Mouse (Mus musculus): ENCODE results near the gene Me1. TPM values are rescaled to one million over a fixed set of nuclear protein-coding genes. Genes with fewer than 3 reads are reported as not detected.

Me1 gene
- polyA plus RNA-seq (2012; rRNA removed): 55.7 and 56.3 TPM in 2 replicates

DNA sequence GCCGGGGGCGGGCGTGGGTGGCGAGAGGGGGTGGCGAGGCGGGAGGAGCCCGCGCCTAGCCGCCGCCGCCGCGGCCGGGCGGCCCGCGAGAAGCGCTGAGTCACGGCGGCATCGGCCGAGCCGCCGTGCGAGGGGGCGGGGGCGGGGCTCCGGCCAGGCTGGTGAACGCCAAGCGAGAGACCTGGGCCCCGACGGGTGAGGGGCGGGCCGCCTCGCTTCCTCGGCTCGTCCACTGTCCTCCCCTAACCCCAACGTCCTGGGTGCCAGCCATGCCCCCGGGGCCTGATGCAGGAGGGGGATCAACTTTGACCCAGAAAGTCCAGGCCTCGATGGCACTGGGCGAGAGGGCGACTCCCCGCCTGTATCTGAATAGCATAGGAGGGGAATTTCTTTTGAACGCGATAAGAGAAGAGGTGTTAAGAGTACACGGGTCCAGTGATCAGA, at the start of gene Me1:
Me1 (minus strand) TSS at position 136 of the 444 bp plus-strand sequence.
- peak; percentile 28 to 42 for DNase-seq
- TF ChIP-seq POLR2A (IDR thresholded peaks at IDR 0.05; ENCODE audit: borderline replicate concordance, insufficient read depth, low read length) (no peak), CTCF (IDR thresholded peaks at IDR 0.05; ENCODE audit: borderline replicate concordance, insufficient read depth, low read depth, low read length) (no peak)
- no peak within 1 kb of the TSS for H3K27ac ChIP-seq (ENCODE audit: insufficient read depth, low read length)
- peak within 1 kb of the TSS; percentile 58 for H3K4me3 ChIP-seq (replicated peaks; ENCODE audit: insufficient read depth, low read depth, low read length)
- H3K4me1 ChIP-seq (ENCODE audit: control insufficient read depth, insufficient read depth, low read length): no peaks in the 10 kb centered on the region
- whole genome bisulfite sequencing: 3% methylated on average over 37 of the region's 46 CpGs
- H3K27me3 ChIP-seq (ENCODE audit: control insufficient read depth, insufficient read depth, low read length): no peaks in the 10 kb centered on the region; the same call in 1 of the 2 replicates

- WGBS: 54% methylated on average over 5 of the region's 5 CpGs
- Histone ChIP-seq H3K4me1 (ENCODE audit: control insufficient read depth, insufficient read depth, low read length) (peaks cover 7% of the 10 kb centered on the region), H3K4me3 (replicated peaks; ENCODE audit: insufficient read depth, low read depth, low read length) (no peak overlapping the region), H3K27ac (ENCODE audit: insufficient read depth, low read length) (no peak overlapping the region), H3K27me3 (ENCODE audit: control insufficient read depth, insufficient read depth, low read length) (no peaks in the 10 kb centered on the region)
- DNase-seq: no peak
- TF ChIP-seq POLR2A (IDR thresholded peaks at IDR 0.05; ENCODE audit: borderline replicate concordance, insufficient read depth, low read length): no peak
- TF ChIP-seq CTCF (IDR thresholded peaks at IDR 0.05; ENCODE audit: borderline replicate concordance, insufficient read depth, low read depth, low read length): no peak
These were observed 48.3 kb upstream of the Me1 start for GRCm38 (mm10) chr9:86744041-86744440.

- no peak for DNase-seq
- H3K4me3 ChIP-seq (replicated peaks; ENCODE audit: insufficient read depth, low read depth, low read length): no peak within 1 kb of the TSS
- no peak for TF ChIP-seq POLR2A (IDR thresholded peaks at IDR 0.05; ENCODE audit: borderline replicate concordance, insufficient read depth, low read length)
- no peaks in the 10 kb centered on the region for H3K27me3 ChIP-seq (ENCODE audit: control insufficient read depth, insufficient read depth, low read length)
- peaks cover 7% of the 10 kb centered on the region for H3K4me1 ChIP-seq (ENCODE audit: control insufficient read depth, insufficient read depth, low read length)
- no peak within 1 kb of the TSS for H3K27ac ChIP-seq (ENCODE audit: insufficient read depth, low read length)
- 2% methylated on average over 19 of the region's 19 CpGs for WGBS
These were observed 47.5 kb upstream of the Me1 start, which contains the start of gene Prss35 for GRCm38 (mm10) chr9:86742959-86743911. Gene Prss35 (plus strand): TSS chr9:86743649.

DNA sequence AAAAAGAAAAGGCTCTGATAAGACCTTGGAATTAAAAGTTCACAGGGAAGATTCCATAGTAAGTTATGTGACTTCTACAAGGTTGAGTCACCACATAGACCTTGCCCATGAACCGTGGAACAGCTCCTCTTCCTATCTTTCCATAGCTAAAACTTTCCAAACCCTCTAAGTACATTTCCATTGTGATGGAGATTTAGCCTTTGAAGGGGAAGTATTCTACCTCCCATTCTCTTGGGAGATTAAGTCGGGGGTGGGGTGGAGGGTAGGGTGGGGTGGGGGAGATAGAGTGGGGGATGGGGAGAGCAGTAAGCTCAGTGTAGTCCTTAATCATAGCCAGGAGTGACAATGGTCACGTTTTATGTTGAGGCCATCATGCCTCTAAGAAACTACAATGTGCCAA, 44.2 kb upstream of the Me1 start:
- no peak overlapping the region for H3K27ac ChIP-seq (ENCODE audit: insufficient read depth, low read length)

GRCm38 (mm10) chr9:86738801-86739200, 43.0 kb upstream of the Me1 start:
- no peak for DNase-seq
- WGBS: 94% methylated on average over 8 of the region's 8 CpGs
- no peaks in the 10 kb centered on the region for H3K27me3 ChIP-seq (ENCODE audit: control insufficient read depth, insufficient read depth, low read length)
- H3K4me1 ChIP-seq (ENCODE audit: control insufficient read depth, insufficient read depth, low read length): peaks cover 3% of the 10 kb centered on the region; the same call in 1 of the 2 replicates
- H3K4me3 ChIP-seq (replicated peaks; ENCODE audit: insufficient read depth, low read depth, low read length): no peak overlapping the region
- no peak overlapping the region for H3K27ac ChIP-seq (ENCODE audit: insufficient read depth, low read length)
- TF ChIP-seq POLR2A (IDR thresholded peaks at IDR 0.05; ENCODE audit: borderline replicate concordance, insufficient read depth, low read length): no peak
- no peak for TF ChIP-seq CTCF (IDR thresholded peaks at IDR 0.05; ENCODE audit: borderline replicate concordance, insufficient read depth, low read depth, low read length)

More for the DNA sequence above, 44.2 kb upstream of the Me1 start:
- TF ChIP-seq POLR2A (IDR thresholded peaks at IDR 0.05; ENCODE audit: borderline replicate concordance, insufficient read depth, low read length): no peak
- TF ChIP-seq CTCF (IDR thresholded peaks at IDR 0.05; ENCODE audit: borderline replicate concordance, insufficient read depth, low read depth, low read length): no peak
- peaks cover 3% of the 10 kb centered on the region; the same call in 1 of the 2 replicates for H3K4me1 ChIP-seq (ENCODE audit: control insufficient read depth, insufficient read depth, low read length)
- H3K4me3 ChIP-seq (replicated peaks; ENCODE audit: insufficient read depth, low read depth, low read length): no peak overlapping the region
- no peak for DNase-seq
- 36% methylated on average over 3 of the region's 3 CpGs for WGBS
- H3K27me3 ChIP-seq (ENCODE audit: control insufficient read depth, insufficient read depth, low read length): no peaks in the 10 kb centered on the region

DNA sequence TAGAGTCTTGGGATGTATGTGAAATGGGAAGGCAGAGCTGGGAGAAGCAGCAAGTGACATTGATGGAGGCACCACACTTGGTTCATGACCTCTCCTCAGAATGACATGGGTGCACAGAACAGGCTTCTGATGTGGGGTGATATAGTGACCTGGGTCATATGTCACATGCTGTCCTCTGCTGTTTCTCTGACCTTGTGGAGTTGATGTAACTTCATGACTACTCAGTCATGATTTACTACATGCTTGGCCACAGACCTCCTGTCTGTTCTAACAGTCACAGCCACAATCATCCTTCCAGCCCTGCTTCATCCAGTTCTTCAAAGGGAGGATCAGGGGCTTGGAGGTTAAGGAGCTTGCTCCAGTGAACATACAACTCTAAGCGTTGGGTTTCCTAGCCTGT, 42.3 kb upstream of the Me1 start:
- Histone ChIP-seq H3K4me3 (replicated peaks; ENCODE audit: insufficient read depth, low read depth, low read length) (no peak overlapping the region), H3K4me1 (ENCODE audit: control insufficient read depth, insufficient read depth, low read length) (no peaks in the 10 kb centered on the region), H3K27me3 (ENCODE audit: control insufficient read depth, insufficient read depth, low read length) (no peaks in the 10 kb centered on the region), H3K27ac (ENCODE audit: insufficient read depth, low read length) (no peak overlapping the region)
- WGBS: 98% methylated on average over 1 of the region's 1 CpGs
- TF ChIP-seq POLR2A (IDR thresholded peaks at IDR 0.05; ENCODE audit: borderline replicate concordance, insufficient read depth, low read length) (no peak), CTCF (IDR thresholded peaks at IDR 0.05; ENCODE audit: borderline replicate concordance, insufficient read depth, low read depth, low read length) (no peak)
- DNase-seq: no peak

DNA sequence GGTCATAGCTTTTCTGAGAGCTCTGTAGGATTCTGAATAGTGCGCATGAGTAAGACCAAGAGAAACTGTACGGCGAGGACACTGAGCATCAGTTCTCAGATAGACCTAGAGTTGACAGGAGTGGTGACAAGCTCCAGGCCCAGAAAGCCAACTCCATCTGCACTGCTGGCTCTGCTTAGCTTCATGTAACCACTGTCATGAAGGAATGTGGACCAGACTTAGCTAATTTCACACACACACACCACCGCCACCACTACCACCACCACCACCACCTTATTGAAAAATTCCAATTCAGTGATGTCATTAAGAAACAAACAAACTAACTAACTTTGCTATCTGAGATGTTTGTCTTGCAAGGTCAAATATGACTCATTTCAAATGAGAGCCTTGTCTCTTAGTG, 41.2 kb upstream of the Me1 start:
- H3K27me3 ChIP-seq (ENCODE audit: control insufficient read depth, insufficient read depth, low read length): no peaks in the 10 kb centered on the region
- no peaks in the 10 kb centered on the region for H3K4me1 ChIP-seq (ENCODE audit: control insufficient read depth, insufficient read depth, low read length)
- no peak overlapping the region for H3K4me3 ChIP-seq (replicated peaks; ENCODE audit: insufficient read depth, low read depth, low read length)
- WGBS: 95% methylated on average over 4 of the region's 4 CpGs
- H3K27ac ChIP-seq (ENCODE audit: insufficient read depth, low read length): no peak overlapping the region
- TF ChIP-seq POLR2A (IDR thresholded peaks at IDR 0.05; ENCODE audit: borderline replicate concordance, insufficient read depth, low read length) (no peak), CTCF (IDR thresholded peaks at IDR 0.05; ENCODE audit: borderline replicate concordance, insufficient read depth, low read depth, low read length) (no peak)
- no peak for DNase-seq

DNA sequence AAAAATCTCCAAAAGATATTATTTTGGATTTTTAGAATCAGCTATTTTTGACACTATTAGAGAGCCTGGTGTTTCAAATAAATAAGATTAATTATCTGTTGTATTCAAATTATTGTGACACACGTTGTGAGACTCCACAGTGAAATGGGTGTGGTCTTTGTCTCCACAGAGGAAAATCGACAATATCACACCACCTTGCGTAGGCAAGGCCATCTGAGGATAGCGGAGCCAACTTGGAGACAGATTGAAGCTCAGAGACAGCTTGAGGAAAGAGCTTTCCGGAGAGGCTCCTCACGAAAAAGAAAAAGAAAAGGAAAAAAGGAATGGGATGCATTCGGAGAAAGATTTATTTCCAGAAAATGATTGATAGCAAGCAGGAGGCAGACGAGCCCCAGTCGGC, 39.0 kb upstream of the Me1 start:
- H3K27ac ChIP-seq (ENCODE audit: insufficient read depth, low read length): no peak overlapping the region
- H3K4me3 ChIP-seq (replicated peaks; ENCODE audit: insufficient read depth, low read depth, low read length): no peak overlapping the region
- no peaks in the 10 kb centered on the region for H3K4me1 ChIP-seq (ENCODE audit: control insufficient read depth, insufficient read depth, low read length)
- no peak for DNase-seq
- TF ChIP-seq POLR2A (IDR thresholded peaks at IDR 0.05; ENCODE audit: borderline replicate concordance, insufficient read depth, low read length) (no peak), CTCF (IDR thresholded peaks at IDR 0.05; ENCODE audit: borderline replicate concordance, insufficient read depth, low read depth, low read length) (no peak)
- 68% methylated on average over 9 of the region's 9 CpGs for WGBS
- H3K27me3 ChIP-seq (ENCODE audit: control insufficient read depth, insufficient read depth, low read length): no peaks in the 10 kb centered on the region

Measured in cerebellum, adult 2 months (tissue).